Mouse (Mus musculus): ENCODE results near the gene Srpk2. TPM values are rescaled to one million over a fixed set of nuclear protein-coding genes. Genes with fewer than 3 reads are reported as not detected.
"Not testable (repeated sequence)": the region's sequence is repeated elsewhere in the genome, so short reads cannot be mapped to it uniquely, and the experiment has no call there.

Srpk2 gene
- total RNA-seq, 2 experiments from 2014 or later: 43.0 to 50.7 TPM

DNA sequence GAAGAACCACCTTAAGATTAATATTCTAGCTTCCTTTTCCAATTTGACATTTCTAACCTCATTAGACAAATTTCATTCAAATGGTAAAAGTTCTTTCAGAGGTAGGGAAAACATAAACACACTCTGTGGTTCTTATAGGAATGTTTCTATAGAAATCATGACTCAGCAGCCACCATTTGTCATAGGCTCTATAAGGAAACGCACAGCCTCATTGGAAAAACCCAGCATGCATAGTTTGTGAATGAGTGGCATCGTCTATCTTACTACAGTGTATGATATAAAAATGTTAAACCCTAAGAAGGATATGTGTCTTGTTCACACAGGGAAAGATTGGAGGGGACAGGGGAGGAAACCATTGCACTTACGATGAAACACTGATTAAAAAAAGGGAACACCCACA is 178.8 kb downstream of the Srpk2 start:
- DNase-seq: no peak

DNA sequence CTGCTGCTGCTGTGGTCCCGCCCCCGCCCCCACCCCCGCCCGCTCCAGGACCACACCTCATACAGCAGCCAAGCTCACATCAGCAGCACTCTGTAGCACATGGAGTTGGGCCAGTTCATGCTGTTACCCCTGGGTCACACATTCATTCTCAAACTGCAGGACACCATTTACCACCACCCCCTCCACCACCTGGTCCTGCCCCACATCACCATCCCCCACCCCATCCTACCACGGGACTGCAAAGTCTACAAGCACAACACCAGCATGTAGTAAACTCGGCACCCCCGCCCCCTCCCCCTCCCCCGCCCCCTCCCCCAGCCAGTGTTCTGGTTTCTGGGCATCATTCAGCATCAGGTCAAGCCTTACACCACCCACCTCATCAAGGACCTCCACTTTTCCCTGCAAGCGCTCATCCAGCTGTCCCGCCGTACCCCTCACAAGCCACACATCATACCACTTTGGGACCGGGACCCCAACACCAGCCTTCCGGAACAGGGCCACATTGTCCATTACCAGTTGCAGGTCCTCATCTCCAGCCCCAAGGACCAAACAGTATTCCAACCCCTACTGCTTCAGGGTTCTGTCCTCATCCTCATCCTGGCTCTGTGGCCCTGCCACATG is 182.0 kb downstream of the Srpk2 start:
- no peak for DNase-seq

DNA sequence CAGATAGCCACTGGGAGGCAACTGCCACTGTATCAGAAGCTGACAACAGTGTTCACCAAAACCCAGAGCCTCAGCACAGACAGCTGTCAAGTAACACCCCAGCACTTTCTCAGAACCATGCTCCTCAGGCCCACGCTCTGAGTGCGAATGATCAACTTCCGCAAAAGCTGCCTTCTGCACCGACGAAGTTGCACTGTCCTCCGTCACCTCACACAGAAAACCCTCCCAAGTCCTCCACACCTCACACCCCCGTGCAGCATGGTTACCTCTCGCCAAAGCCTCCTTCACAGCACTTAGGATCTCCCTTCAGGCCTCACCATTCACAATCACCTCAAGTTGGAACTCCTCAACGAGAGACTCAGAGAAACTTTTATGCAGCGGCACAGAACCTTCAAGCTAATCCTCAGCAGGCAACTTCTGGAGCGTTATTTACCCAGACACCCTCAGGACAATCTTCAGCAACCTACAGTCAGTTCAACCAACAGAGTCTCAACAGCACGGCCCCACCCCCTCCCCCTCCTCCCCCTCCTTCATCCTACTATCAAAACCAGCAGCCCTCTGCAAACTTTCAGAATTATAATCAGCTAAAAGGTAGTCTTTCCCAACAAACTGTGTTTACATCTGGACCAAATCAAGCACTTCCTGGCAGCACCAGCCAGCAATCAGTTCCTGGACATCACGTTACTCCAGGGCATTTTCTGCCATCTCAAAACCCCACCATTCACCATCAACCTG is 182.7 kb downstream of the Srpk2 start:
- no peak for DNase-seq

DNA sequence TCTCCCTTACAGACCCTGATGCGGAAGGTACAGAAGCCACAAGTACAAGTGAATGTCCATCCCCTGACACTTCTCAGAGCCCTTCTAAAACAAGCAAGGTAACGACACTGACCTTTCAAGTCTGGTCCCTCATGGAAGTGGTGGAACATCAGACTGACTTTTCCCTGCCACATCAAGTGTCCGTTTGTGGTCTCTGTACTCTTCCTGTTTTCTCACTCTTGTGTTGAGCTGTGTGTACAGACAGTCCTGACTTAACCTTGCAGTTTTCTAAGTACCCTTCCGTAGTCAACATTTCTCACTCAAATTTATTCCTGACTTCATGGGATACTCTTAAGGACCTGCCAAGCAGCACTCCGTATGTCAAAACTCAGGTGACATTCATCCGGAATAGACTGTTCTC is 183.7 kb downstream of the Srpk2 start:
- no peak for DNase-seq

DNA sequence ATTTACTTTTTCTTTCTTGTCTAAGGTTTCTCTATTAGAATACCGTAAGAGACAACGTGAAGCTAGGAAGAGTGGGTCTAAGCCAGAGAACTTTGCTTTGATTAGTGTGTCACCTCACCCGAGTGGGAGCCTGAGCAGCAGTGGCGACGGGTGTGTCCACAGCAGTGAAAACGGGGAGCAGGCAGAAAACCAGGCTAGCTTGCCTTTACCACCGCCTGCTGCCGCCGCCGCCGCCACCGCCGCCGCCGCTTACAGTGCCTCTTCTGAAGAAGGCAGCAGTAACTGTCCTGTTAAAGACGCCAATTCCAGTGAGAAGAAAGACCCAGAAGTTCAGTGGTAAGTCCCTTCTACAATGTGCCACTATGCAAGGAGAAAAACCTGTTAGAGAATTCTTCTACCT is 185.2 kb downstream of the Srpk2 start:
- DNase-seq: no peak

DNA sequence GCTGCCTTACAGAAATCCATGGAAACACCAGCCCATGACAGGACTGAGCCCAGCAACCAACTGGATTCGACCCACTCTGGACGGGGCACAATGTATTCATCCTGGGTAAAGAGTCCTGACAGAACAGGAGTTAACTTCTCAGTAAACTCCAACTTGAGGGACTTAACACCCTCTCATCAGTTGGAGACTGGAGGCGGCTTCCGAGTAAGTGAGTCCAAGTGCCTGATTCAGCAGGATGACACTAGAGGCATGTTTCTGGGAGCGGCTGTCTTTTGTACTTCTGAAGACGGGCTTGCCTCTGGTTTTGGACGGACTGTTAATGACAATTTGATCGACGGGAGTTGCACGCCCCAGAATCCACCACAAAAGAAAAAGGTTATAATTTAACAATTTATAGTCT is 186.5 kb downstream of the Srpk2 start:
- no peak for DNase-seq

DNA sequence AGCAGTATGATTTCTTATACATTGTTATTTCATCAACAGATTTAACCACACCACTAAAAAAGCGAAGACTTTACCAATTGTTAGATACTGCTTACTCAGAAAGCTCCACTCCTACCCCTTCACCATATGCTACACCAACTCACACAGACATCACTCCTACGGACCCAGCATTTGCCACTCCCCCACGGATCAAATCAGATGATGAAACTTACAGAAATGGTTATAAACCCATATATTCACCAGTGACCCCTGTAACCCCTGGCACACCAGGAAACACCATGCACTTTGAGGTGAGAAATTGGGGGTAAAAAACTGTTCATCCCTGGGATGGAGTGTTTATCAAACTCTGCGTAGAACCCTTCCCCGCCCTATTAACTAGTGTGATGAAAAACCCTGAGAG is 187.5 kb downstream of the Srpk2 start:
- no peak for DNase-seq

DNA sequence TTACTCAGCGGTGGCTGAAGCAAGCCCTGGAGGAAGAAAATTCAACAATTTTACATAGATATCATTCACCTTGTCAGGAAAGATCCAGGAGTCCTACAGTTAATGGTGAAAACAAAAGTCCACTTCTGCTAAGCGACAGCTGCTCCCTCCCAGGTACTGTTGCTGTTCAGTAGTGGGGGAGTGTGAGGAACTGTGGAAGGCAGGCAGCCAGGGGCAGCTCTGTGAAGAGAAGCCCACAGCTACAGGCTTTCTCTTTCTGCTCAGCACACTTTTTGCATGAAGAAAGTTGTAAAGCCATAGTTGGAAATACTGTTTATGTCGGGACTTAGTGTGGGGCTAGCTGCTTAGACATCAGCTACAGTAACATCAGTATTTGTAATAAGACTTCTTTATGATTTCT is 188.0 kb downstream of the Srpk2 start:
- DNase-seq: no peak

DNA sequence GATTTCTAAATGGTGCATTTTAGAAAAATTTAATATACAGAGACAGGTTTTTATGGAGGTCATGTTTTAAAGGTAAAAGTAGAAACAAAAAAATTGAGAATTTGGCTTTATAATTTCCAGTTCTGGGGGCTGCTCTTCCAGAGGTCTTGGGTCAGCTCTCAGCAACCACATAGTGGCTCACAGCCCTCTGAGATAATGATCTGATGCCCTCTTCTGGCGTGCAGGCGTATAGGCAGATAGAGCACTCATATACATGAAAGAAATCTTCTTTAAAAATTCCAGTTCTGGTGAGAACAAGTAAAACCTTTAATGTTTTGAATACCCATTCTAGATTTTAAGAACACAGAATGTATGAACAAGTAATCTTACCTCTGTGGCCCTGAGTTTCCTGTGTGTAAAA is 193.6 kb downstream of the Srpk2 start:
- DNase-seq: no peak

DNA sequence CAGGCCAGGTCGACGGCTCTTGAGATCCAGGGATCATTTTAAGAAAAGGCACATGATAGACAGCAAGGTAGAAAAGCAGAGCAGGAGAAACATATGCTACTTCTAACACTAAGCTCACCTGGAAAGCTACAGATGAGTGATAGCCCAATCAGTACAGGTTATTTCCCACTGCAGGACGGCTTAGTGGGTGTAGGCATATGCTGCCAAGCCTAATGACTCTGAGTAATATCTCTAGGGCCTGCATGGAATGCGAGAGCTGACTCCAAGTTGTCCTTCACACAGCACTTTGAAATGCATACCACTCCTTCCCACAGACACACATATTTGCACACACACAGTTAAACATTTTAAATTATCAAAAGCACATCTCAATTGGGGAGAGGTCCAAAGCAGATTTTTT is 195.2 kb downstream of the Srpk2 start:
- no peak for DNase-seq

DNA sequence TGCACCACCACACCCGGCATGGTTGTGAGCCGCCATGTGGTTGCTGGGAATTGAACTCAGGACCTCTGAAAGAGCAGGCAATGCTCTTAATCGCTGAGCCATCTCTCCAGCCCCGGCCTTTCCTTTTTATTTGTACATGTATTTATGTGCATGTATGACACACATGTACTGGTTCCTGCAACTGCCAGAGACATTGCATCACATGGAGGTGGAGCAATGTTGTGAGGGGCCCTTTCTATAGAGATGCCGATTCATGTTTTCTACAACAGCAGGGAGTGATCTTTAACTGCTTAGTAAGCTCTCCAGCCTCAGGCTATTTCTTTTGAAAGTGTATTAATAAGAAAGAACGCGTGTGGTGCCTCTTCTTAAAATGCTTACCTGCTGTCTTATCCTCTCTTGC is 200.6 kb downstream of the Srpk2 start:
- no peak for DNase-seq

DNA sequence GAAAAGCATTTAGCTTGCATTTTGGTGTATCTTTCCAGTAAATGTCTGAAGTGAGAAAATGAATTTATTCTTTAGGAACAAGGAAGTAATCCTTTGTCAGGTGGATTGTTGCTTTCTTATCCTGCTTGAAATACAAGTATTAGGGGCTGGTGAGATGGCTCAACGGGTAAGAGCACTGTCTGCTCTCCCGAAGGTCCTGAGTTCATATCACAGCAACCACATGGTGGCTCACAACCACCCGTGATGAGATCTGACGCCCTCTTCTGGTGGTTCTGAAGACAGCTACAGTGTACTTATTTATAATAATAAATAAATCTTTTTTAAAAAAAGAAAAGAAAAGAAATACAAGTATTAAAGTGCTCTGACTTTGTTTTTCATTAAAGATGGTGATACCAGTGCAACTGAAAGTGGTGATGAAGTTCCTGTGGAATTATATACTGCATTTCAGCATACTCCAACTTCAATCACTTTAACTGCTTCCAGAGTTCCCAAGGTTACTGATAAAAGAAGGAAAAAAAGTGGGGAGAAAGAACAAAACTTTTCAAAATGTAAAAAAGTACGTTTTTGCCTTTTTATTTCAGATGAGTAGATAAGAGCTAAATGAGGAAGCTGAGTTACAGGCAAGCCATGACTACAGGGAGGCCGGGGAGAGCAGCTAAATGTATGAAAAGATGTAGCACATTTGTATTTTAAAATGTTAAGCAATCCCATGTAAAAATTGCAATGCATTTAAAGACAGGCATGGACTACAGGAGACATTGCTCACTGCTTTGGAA is 211.1 kb downstream of the Srpk2 start:
- DNase-seq: no peak

DNA sequence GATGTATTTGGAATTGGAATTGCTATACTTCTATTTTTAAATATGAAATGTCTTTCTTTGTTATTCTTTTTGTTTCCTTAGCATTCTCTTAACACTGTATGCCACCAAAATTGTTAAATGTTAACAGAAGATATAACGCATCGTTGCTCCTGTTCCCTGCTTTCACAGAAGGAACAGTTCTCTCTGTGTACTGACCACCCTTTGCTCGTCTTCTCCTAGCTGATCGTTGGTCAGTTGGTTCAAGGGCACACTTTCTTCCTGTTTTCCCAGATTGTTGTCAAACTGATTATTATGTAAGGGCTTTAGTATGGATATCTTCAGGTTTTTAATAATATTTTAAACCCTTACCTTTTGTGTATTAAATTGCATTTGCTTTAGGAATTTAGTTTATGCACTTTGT is 217.9 kb downstream of the Srpk2 start:
- no peak for DNase-seq

DNA sequence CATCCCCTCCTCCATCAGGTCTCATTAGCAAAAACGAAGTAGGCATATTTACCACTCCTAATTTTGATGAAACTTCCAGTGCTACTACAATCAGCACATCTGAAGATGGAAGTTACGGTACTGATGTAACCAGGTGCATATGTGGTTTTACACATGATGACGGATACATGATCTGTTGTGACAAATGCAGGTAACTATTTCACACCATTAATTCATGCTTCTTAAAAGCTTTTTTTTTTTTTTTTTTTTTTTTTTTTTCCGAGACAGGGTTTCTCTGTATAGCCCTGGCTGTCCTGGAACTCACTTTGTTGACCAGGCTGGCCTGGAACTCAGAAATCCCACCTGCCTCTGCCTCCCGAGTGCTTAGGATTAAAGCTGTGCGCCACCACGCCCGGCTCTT is 219.7 kb downstream of the Srpk2 start:
- no peak for DNase-seq

DNA sequence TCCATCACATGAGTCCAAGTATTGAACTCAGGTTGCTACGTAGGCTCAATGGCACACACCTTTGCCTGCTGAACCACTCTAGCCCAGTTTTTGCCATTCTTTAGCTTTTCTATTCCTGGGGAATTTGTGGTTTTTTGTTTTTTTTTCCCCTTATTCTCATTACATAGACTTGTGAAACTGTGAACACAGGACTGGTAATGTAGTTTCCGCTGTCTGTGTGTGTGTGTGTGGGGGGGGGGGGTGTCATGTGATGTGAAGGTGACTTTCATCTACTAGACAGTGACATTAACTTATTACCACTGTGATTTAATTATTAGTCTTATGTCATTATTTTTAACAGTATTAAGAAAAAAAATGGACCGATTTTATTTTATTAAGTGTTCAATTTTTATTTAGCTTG is 220.2 kb downstream of the Srpk2 start:
- no peak for DNase-seq

DNA sequence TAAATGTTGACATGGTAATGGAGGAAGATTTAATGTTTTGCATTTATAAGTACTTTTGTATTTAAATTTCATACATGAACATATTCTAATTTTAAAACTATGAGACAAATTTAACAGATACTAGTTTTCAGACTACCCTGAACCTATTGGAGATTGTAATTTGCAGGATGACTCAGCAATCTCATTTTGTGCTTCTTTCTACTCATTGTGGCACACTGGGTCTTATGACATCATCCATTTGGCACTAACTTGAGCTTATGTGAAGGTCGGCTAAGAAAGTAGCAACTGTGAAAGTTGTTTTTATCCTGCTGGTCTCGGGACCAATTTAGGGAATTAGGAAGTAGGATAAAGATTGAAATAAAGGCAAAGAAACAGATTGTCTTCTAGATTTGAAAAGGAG is 222.7 kb downstream of the Srpk2 start:
- no peak for DNase-seq

DNA sequence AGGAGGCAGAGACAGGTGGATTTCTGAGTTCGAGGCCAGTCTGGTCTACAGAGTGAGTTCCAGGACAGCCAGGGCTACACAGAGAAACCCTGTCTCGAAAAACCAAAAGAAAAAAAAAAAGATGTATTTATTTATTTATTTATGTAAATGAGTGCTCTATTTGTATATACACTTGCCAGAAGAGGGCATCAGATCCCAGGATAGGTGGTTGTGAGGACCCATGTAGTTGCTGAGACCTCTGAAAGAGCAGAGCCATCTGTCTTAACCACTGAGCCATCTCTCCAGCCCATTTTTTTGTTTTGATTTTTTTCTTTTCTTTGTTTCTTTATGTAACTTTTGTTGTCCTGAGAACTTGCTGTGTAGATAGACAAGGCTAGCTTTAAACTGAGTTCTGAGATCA is 230.9 kb downstream of the Srpk2 start:
- DNase-seq: not testable (repeated sequence)

Other genes with a start within 250 kb of the Srpk2 start
- 10 to 100 TPM; 20.0 to 22.3 TPM for gene Pus7, start 99.1 kb upstream of the Srpk2 start, total RNA-seq (2021)
- gene Rint1, start 103.1 kb upstream of the Srpk2 start, total RNA-seq (2021): 10 to 100 TPM; 17.7 to 23.8 TPM
- 100 to 1,000 TPM; 117 TPM for gene Tomm7, start 159.5 kb upstream of the Srpk2 start, total RNA-seq (2021)

All from adrenal gland, postnatal 10 days (tissue).